Mouse (Mus musculus) forebrain, embryonic 15.5 days (tissue): ENCODE data around the gene Gpr85. TPM values are rescaled to one million over a fixed set of nuclear protein-coding genes. Genes with fewer than 3 reads are reported as not detected.

Source experiments
- ATAC-seq: fragments of 200-750 bp; cut with Nextera tagmentation; replicated peaks from 2 replicates; pipeline ENCODE4 v1.8.0; 2017; ENCODE audit warnings: mild to moderate bottlenecking, moderate TSS enrichment, moderate library complexity
- H3K27ac ChIP-seq: fragments of 300-500 bp; sonication (generic); replicated peaks from 2 replicates; pipeline ENCODE4 v1.5.1; 2015; ENCODE audit warnings: mild to moderate bottlenecking, inconsistent platforms
- H3K27me3 ChIP-seq: fragments of 300-500 bp; sonication (generic); 2 replicates; pipeline ENCODE4 v1.6.1; 2015; ENCODE audit warnings: inconsistent platforms
- H3K36me3 ChIP-seq: fragments of 300-500 bp; sonication (generic); 2 replicates; pipeline ENCODE4 v1.6.1; 2015; ENCODE audit warnings: mild to moderate bottlenecking, inconsistent platforms
- H3K4me1 ChIP-seq: fragments of 300-500 bp; sonication (generic); 2 replicates; pipeline ENCODE4 v1.6.1; 2015; ENCODE audit warnings: inconsistent platforms
- H3K4me2 ChIP-seq: fragments of 300-500 bp; sonication (generic); replicated peaks from 2 replicates; pipeline ENCODE4 v1.6.1; 2015; ENCODE audit warnings: mild to moderate bottlenecking, inconsistent platforms
- H3K4me3 ChIP-seq: fragments of 300-500 bp; sonication (generic); 2 replicates; pipeline ENCODE4 v1.5.1; 2015; ENCODE audit warnings: mild to moderate bottlenecking, inconsistent platforms
- H3K9ac ChIP-seq: fragments of 300-500 bp; sonication (generic); replicated peaks from 2 replicates; pipeline ENCODE4 v1.6.1; 2015; ENCODE audit warnings: mild to moderate bottlenecking, inconsistent platforms
- H3K9me3 ChIP-seq: fragments of 300-500 bp; sonication (generic); 2 replicates; pipeline ENCODE4 v1.6.1; 2016; ENCODE audit warnings: inconsistent platforms
- WGBS: fragments of 180-500 bp; shearing (Covaris S2); methylation state at CpG from one replicate; pipeline ENCODE4 v1.1.7; 2015; ENCODE audit warnings: mixed read lengths; 5-methylcytosine and 5-hydroxymethylcytosine counted together
- polyA plus RNA-seq: library from polyadenylated mRNA; unstranded; fragments of >200 nt; fragmentation: Nextera tagmentation; extraction: Ambion mirVana; gene quantifications from 2 replicates; pipeline ENCODE4 v1.2.1, GENCODE M21; 2015

Gene Gpr85
- 123 and 138 TPM in 2 replicates for polyA plus RNA-seq

DNA sequence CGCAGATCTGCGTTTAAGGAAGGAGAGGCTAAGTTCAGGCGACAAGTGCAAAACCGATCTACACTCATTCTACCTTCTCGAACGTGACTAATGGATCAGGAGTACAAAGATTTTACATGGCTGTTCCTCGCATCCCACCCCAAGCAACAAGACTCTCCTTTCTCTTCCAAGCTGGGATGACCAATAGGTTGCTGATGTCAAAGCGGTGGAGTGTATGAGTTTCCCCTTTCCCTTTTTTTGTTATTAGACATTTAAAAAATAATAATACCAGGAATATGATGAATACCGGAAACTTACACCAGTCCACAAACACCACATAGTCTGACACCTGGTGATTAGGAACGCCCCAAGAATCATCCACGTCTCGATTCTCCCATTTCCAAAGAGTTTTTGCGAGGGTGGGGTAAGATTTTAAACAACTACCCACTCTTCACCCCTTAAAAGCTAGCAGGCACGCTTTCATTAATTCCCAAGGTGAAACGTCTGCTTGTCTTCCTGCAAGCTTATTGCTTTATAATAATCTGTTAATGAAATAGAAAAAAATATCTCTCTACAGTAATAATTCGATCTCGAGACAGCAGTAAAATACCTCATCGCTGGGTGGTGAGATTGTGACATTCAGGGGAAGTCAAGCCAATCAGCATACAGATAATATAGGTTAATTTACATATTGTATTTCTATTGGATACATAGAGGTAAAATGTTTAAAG is at the start of gene Gpr85:
Gene Gpr85 (minus strand): TSS at position 598 of the 710 bp plus-strand sequence.
- Histone ChIP-seq H3K27me3 (no peaks in the 10 kb centered on the region), H3K4me1 (peaks cover 16% of the 10 kb centered on the region), H3K36me3 (no peaks in the 10 kb centered on the region), H3K9ac (peak within 1 kb of the TSS; percentile 98), H3K4me3 (peak within 1 kb of the TSS; percentile 86), H3K27ac (peak within 1 kb of the TSS; percentile 100), H3K9me3 (no peaks in the 10 kb centered on the region), H3K4me2 (peak within 1 kb of the TSS; percentile 80)
- peak; percentile 33 for ATAC-seq
- 37% methylated on average over 18 of the region's 18 CpGs for WGBS

DNA sequence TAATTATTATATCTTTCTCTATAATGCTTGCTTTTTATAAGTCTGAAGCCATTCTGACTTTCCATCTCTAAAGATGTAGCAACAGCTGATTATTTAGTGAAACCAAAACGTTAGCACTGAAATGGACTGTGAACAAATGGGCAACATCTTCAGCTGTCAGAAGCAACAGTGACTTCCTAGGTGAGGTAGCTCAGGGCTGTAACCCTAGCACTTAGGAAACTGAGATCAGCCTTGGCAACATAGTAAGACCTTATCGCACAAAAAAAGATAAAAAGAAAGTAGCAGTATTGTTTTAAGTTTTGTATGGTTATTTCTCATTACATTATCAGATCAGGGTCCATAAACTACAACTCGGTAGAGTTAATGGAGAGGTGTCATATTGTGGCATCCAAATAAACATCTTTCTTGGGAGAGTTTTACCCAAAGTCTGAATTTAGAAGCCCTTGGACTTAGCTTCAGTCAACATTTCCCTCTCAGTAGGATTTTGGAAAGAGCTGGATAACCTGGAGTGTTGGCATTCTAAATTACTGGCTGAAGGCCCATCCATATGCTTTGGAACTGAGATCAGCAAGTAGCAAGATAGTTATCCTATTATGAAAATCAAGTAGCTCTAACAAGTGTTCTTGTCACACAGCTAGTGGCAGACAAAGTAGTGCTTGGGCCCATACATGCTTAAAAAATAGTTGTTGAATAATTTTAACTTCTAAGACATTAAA is 45.3 kb upstream of the Gpr85 start:
- ATAC-seq = no peak
- WGBS = 87% methylated on average over 3 of the region's 3 CpGs

GRCm38 (mm10) chr6:13882919-13883318 is 43.2 kb upstream of the Gpr85 start:
- Histone ChIP-seq H3K9ac (no peak overlapping the region), H3K4me2 (no peak overlapping the region), H3K9me3 (no peaks in the 10 kb centered on the region), H3K27me3 (no peaks in the 10 kb centered on the region), H3K27ac (no peak overlapping the region), H3K4me3 (no peak overlapping the region), H3K4me1 (no peaks in the 10 kb centered on the region), H3K36me3 (no peaks in the 10 kb centered on the region)
- ATAC-seq = no peak

More for the DNA sequence above, 45.3 kb upstream of the Gpr85 start:
- Histone ChIP-seq H3K4me2 (no peak overlapping the region), H3K36me3 (no peaks in the 10 kb centered on the region), H3K9ac (no peak overlapping the region), H3K9me3 (no peaks in the 10 kb centered on the region), H3K27ac (no peak overlapping the region), H3K4me1 (no peaks in the 10 kb centered on the region), H3K27me3 (no peaks in the 10 kb centered on the region), H3K4me3 (no peak overlapping the region)

DNA sequence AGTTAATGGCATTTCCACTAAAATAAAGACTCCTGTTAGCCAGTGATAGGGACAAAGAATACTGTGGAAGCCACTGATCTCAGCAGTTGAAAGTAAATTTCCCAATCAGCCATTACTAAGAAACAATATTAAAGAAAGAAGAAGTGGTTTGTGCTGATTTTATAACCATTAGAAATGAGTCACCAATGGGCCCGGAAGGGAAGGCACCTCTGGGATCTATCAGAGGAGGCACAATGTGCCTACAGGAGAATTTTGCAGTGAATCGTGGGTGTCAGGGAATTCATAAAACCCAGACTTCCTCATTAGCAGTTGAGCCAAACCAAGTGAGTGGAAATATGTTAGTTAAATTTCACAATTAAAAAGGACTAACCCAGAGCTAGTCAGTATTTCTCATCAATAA is 34.2 kb upstream of the Gpr85 start:
- Histone ChIP-seq H3K9ac (no peak overlapping the region), H3K36me3 (no peaks in the 10 kb centered on the region), H3K4me3 (no peak overlapping the region), H3K27ac (no peak overlapping the region), H3K9me3 (no peaks in the 10 kb centered on the region), H3K4me1 (peaks cover 20% of the 10 kb centered on the region), H3K4me2 (no peak overlapping the region), H3K27me3 (no peaks in the 10 kb centered on the region)
- no peak for ATAC-seq
- 91% methylated on average over 2 of the region's 2 CpGs for WGBS

DNA sequence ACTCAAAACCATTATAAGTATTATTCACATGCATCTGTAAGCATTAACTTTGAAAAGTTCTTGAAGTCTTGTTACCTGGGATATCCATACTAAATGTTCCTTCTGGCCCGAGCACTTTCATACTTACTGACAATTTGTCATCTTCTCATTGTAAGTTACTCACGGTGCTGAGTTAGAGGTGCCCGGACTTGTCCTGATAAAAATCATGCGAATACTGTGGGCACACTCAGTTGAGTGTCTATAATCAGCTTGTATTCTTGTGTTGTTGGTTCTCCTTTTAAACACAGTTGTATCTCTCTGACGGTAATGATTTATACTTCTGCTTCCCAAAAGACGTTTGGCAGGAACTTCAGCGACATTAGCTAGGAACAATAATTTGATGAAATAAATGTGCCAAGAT is 32.3 kb upstream of the Gpr85 start:
- H3K27me3 ChIP-seq = no peaks in the 10 kb centered on the region
- H3K9ac ChIP-seq = no peak overlapping the region
- H3K9me3 ChIP-seq = no peaks in the 10 kb centered on the region
- no peak overlapping the region for H3K4me3 ChIP-seq
- no peak for ATAC-seq
- peaks cover 20% of the 10 kb centered on the region for H3K4me1 ChIP-seq
- peak overlapping the region; percentile 51 for H3K4me2 ChIP-seq
- no peak overlapping the region; the same call in 1 of the 2 replicates for H3K27ac ChIP-seq
- H3K36me3 ChIP-seq = no peaks in the 10 kb centered on the region
- 64% methylated on average over 7 of the region's 7 CpGs for WGBS

DNA sequence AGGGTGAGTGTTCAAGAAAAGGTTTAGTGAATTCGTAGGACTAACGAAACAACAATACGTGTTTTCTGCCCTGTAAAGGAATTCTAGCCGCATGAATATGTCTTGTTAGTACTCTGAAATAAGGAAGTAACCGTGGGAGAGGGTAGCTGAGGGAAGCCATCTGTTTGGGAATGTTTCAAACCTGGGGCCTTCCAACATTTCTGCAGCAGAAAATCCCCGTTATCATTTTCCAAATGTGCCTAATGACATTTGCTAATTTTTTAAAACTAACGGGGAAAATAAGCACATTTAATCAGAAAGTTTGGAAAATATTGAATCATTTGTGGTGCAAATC is 31.9 kb upstream of the Gpr85 start:
- 1% methylated on average over 7 of the region's 7 CpGs for WGBS
- peak; percentile 86 for ATAC-seq

DNA sequence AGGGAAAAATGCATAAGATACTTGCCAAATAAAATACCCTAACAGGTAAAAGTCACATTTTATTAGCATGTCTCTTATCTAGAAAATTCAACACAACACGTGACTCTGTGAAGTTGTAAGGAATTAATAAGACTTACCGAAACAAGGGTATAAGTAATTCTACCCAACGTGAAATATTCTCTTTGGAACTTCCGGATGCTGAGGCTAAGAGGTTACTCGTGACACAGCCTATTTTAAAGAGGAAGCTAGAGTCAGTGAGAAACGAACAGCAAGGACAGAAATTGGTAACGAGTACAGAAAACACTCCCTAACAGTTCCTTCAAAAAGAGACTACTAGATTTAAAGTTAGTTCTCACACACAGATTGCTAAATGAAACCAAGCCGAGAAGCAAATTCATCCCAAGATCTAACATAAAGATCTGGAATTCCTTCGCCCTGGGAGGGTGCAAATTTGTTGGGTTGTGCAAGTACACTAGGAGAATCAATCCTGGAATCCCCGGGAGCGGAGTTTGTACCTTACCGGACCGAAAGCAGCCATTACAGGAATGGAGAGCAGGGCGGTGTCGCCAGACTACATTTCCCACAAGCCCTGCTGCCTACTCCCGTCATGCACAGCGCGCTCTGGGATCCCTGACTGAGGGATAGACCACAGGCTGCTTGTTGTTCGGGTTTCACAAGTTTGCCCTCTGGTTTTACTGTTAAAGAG is 31.3 kb upstream of the Gpr85 start, which contains the start of gene 2610001J05Rik:
Gene 2610001J05Rik (minus strand): TSS at position 600 of the 706 bp plus-strand sequence.
- Histone ChIP-seq H3K27ac (peak within 1 kb of the TSS; percentile 79), H3K36me3 (no peaks in the 10 kb centered on the region), H3K27me3 (no peaks in the 10 kb centered on the region), H3K9ac (peak within 1 kb of the TSS; percentile 62), H3K9me3 (no peaks in the 10 kb centered on the region), H3K4me1 (peaks cover 20% of the 10 kb centered on the region), H3K4me2 (peak within 1 kb of the TSS; percentile 51), H3K4me3 (peak within 1 kb of the TSS; percentile 63)
- peak; percentile 100 for ATAC-seq
- whole genome bisulfite sequencing = under 1% methylated on average over 19 of the region's 19 CpGs

More for the DNA sequence above, 31.9 kb upstream of the Gpr85 start:
- Histone ChIP-seq H3K4me2 (peak overlapping the region; percentile 51), H3K27ac (peak overlapping the region; percentile 79), H3K9me3 (no peaks in the 10 kb centered on the region), H3K9ac (peak overlapping the region; percentile 62), H3K4me1 (peaks cover 20% of the 10 kb centered on the region), H3K4me3 (peak overlapping the region; percentile 63), H3K27me3 (no peaks in the 10 kb centered on the region), H3K36me3 (no peaks in the 10 kb centered on the region)

- Histone ChIP-seq H3K9ac (peak overlapping the region; percentile 43), H3K36me3 (no peaks in the 10 kb centered on the region), H3K4me1 (peaks cover 20% of the 10 kb centered on the region), H3K4me3 (peak overlapping the region; percentile 63), H3K4me2 (peak overlapping the region; percentile 51), H3K9me3 (no peaks in the 10 kb centered on the region), H3K27me3 (no peaks in the 10 kb centered on the region), H3K27ac (no peak overlapping the region; the same call in 1 of the 2 replicates)
- no peak for ATAC-seq
- WGBS = 18% methylated on average over 12 of the region's 12 CpGs
These were observed 30.6 kb upstream of the Gpr85 start for GRCm38 (mm10) chr6:13870289-13870741.

- no peak overlapping the region for H3K27ac ChIP-seq
These were observed 20.9 kb upstream of the Gpr85 start for GRCm38 (mm10) chr6:13860596-13860995.

DNA sequence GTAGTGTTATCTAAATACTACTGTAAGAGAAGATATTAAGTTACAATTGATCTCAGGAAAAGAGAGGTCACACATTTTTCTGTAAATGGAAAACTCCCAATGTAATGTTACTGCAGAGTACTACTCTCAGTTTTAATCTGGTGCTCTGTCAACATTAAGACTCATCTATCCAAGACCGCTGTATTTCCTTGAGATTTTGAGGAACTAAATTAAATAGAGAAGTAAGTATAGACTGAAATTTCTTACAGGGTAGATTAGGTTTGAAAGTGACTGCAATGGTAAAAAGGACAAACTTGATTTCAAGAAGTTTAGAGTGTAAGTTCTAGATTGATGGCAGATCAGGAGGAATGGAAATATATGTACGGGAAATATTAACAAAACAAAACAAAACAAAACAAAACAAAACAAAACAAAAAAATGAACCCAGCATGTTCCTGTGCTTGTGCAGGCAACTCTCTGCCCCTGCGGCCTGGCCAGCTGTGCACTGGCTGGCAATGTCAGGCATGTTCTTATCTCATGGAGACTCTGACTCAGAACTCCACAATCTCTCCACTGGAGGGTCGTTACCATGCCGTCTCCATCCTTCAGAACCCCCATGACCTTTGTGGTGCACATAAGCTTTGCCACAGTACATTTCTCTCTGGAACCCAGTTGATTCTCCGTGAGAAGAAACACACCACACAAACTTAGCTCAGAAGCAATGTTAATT is 20.3 kb upstream of the Gpr85 start:
- H3K4me3 ChIP-seq = no peak overlapping the region
- no peaks in the 10 kb centered on the region for H3K27me3 ChIP-seq
- no peak overlapping the region for H3K9ac ChIP-seq
- no peak overlapping the region for H3K4me2 ChIP-seq
- WGBS = 89% methylated on average over 6 of the region's 6 CpGs
- no peak for ATAC-seq
- H3K27ac ChIP-seq = no peak overlapping the region
- no peaks in the 10 kb centered on the region for H3K36me3 ChIP-seq
- no peaks in the 10 kb centered on the region for H3K4me1 ChIP-seq
- no peaks in the 10 kb centered on the region for H3K9me3 ChIP-seq

More at GRCm38 (mm10) chr6:13860596-13860995, 20.9 kb upstream of the Gpr85 start:
- Histone ChIP-seq H3K9ac (no peak overlapping the region), H3K4me2 (no peak overlapping the region), H3K9me3 (no peaks in the 10 kb centered on the region), H3K4me1 (no peaks in the 10 kb centered on the region), H3K4me3 (no peak overlapping the region), H3K27me3 (no peaks in the 10 kb centered on the region), H3K36me3 (no peaks in the 10 kb centered on the region)
- 86% methylated on average over 1 of the region's 1 CpGs for WGBS
- ATAC-seq = no peak

DNA sequence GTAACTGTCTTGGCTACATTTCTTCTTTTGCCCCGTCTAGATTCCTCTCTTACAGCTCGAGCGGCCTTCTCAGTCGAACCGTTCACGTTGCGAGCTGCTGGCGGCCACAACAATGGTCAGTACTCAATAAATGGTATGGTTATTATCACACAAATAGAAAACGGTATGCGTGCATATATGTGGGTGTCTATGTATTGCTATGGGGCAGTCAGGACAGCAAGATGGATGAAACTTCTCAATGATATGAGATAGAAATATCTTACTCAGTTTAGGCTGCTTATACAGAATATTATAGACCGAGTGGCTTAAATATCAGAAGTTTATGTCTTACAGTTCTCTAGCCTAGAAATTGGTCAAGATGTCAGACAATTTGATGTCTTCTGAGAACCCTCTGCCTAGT is 14.5 kb upstream of the Gpr85 start:
- H3K4me2 ChIP-seq = no peak overlapping the region
- no peak overlapping the region for H3K27ac ChIP-seq
- no peaks in the 10 kb centered on the region for H3K4me1 ChIP-seq
- 22% methylated on average over 11 of the region's 11 CpGs for WGBS
- no peaks in the 10 kb centered on the region for H3K9me3 ChIP-seq
- no peaks in the 10 kb centered on the region for H3K36me3 ChIP-seq
- no peak overlapping the region for H3K9ac ChIP-seq
- no peak for ATAC-seq
- H3K27me3 ChIP-seq = no peaks in the 10 kb centered on the region
- no peak overlapping the region for H3K4me3 ChIP-seq
